Mouse (Mus musculus) cerebellum, adult 9-10 months (tissue): ENCODE data around the gene Ubiad1.

Experiments
- DNase-seq: peaks from one replicate; pipeline ENCODE4 v3.0.0; 2022

Gene Ubiad1

GRCm38 (mm10) chr4:148448853-148449245 is 4.3 kb upstream of the Ubiad1 start:
- DNase-seq = peak; percentile 58

- DNase-seq = peak; percentile 99
Observed at GRCm38 (mm10) chr4:148448179-148448852, 3.7 kb upstream of the Ubiad1 start, which contains the start of gene Mtor. TSS of gene Mtor (plus strand) at chr4:148448611.

GRCm38 (mm10) chr4:148442598-148442997 is 2.0 kb downstream of the Ubiad1 start:
- DNase-seq = no peak

- DNase-seq = no peak
Observed at GRCm38 (mm10) chr4:148441931-148442330, 2.6 kb downstream of the Ubiad1 start.

- peak; percentile 54 for DNase-seq
Observed at GRCm38 (mm10) chr4:148435657-148436330, 8.8 kb downstream of the Ubiad1 start.

- DNase-seq = no peak
Observed at GRCm38 (mm10) chr4:148435106-148435505, 9.5 kb downstream of the Ubiad1 start.

- DNase-seq = no peak
Observed at GRCm38 (mm10) chr4:148434554-148434953, 10.0 kb downstream of the Ubiad1 start.

GRCm38 (mm10) chr4:148433813-148434212 is 10.8 kb downstream of the Ubiad1 start:
- DNase-seq = no peak

GRCm38 (mm10) chr4:148433336-148433735 is 11.2 kb downstream of the Ubiad1 start:
- DNase-seq = no peak

- DNase-seq = no peak
Observed at GRCm38 (mm10) chr4:148432488-148432887, 12.1 kb downstream of the Ubiad1 start.

- no peak for DNase-seq
Observed at GRCm38 (mm10) chr4:148430880-148431519, 13.6 kb downstream of the Ubiad1 start.

- DNase-seq = peak; percentile 70
Observed at GRCm38 (mm10) chr4:148429686-148430085, 14.9 kb downstream of the Ubiad1 start.

- no peak for DNase-seq
Observed at GRCm38 (mm10) chr4:148429121-148429520, 15.4 kb downstream of the Ubiad1 start.

- DNase-seq = no peak
Observed at GRCm38 (mm10) chr4:148428544-148428943, 16.0 kb downstream of the Ubiad1 start.

- DNase-seq = no peak
Observed at GRCm38 (mm10) chr4:148426950-148427850, 17.4 kb downstream of the Ubiad1 start.

- no peak for DNase-seq
Observed at GRCm38 (mm10) chr4:148417559-148417958, 27.0 kb downstream of the Ubiad1 start.

- DNase-seq = no peak
Observed at GRCm38 (mm10) chr4:148417074-148417526, 27.5 kb downstream of the Ubiad1 start.

- DNase-seq = no peak
Observed at GRCm38 (mm10) chr4:148415575-148415974, 29.0 kb downstream of the Ubiad1 start.

- DNase-seq = no peak
Observed at GRCm38 (mm10) chr4:148408256-148408975, 36.2 kb downstream of the Ubiad1 start.

GRCm38 (mm10) chr4:148405255-148405788 is 39.2 kb downstream of the Ubiad1 start:
- DNase-seq = no peak

- DNase-seq = no peak
Observed at GRCm38 (mm10) chr4:148404748-148405147, 39.8 kb downstream of the Ubiad1 start.

- DNase-seq = peak; percentile 28
Observed at GRCm38 (mm10) chr4:148403402-148403801, 41.2 kb downstream of the Ubiad1 start.
